7 mouse cellular contexts compared by ENCODE assay signal in the genomic region with DNA sequence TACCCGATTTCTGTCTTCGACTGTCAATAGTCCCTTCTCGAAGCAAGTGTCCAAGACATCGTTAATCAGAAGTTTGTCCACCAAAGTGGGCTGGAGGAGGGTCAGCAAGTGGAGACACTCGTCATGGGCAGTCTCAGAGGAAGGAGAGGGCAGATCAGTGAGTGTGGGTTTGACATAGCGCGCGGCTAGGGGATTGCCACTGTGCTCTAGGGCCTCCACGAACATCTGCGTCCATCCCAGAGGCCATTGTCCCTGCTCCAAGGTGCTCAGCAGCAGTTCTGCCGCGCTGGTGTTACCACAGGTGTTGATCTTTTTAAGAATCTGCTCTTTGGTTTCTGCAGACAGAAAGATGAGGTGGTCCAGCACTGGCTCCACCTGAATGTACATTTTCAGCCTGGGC. TPM values are rescaled to one million over a fixed set of nuclear protein-coding genes. Genes with fewer than 3 reads are reported as not detected.
A peak's percentile ranks its signal among the peaks of the same experiment; 100 is the strongest.
DNase-seq lines count a peak whose midpoint lies in the region; ATAC-seq and TF ChIP-seq lines count a peak whose summit lies in the region.

No protein-coding gene starts in this region.

- no peak overlapping the region for H3K27ac ChIP-seq in embryonic facial prominence, embryonic 10.5 days (replicated peaks)
- H3K27ac ChIP-seq in heart, postnatal 0 days (ENCODE audit: low read depth) = peak overlapping the region; percentile 77
- H3K27ac ChIP-seq in limb, embryonic 11.5 days (replicated peaks; ENCODE audit: low read depth, low read length) = no peak overlapping the region
- no peak overlapping the region for H3K27ac ChIP-seq in midbrain, embryonic 12.5 days (replicated peaks)

- no peak for TF ChIP-seq EP300 in heart, postnatal 0 days (IDR thresholded peaks at IDR 0.05; ENCODE audit: low read depth)

- H3K9me3 ChIP-seq in embryonic facial prominence, embryonic 10.5 days = no peaks in the 10 kb centered on the region
- H3K9me3 ChIP-seq in heart, postnatal 0 days (replicated peaks; ENCODE audit: control insufficient read depth, low read length) = no peaks in the 10 kb centered on the region
- H3K9me3 ChIP-seq in limb, embryonic 11.5 days (ENCODE audit: control insufficient read depth, low read length) = no peaks in the 10 kb centered on the region
- no peaks in the 10 kb centered on the region for H3K9me3 ChIP-seq in midbrain, embryonic 12.5 days

- peak overlapping the region; percentile 60 for H3K9ac ChIP-seq in heart, postnatal 0 days (replicated peaks; ENCODE audit: low read depth, low read length)
- no peak overlapping the region for H3K9ac ChIP-seq in limb, embryonic 11.5 days (ENCODE audit: low read length)
- 0 out of 2 replicates have a peak overlapping the region, but pooled peaks have one; percentile 59 for H3K9ac ChIP-seq in midbrain, embryonic 12.5 days (replicated peaks)

- 37% methylated on average over 12 of the region's 12 CpGs for WGBS in embryonic facial prominence, embryonic 10.5 days
- 41% methylated on average over 12 of the region's 12 CpGs for WGBS in heart, postnatal 0 days
- 35% methylated on average over 12 of the region's 12 CpGs for WGBS in limb, embryonic 11.5 days
- 44% methylated on average over 12 of the region's 12 CpGs for WGBS in midbrain, embryonic 12.5 days

- H3K4me1 ChIP-seq in embryonic facial prominence, embryonic 10.5 days = peaks cover 14% of the 10 kb centered on the region
- peaks cover 4% of the 10 kb centered on the region; the same call in 1 of the 2 replicates for H3K4me1 ChIP-seq in heart, postnatal 0 days (ENCODE audit: control insufficient read depth, insufficient read depth)
- no peaks in the 10 kb centered on the region for H3K4me1 ChIP-seq in limb, embryonic 11.5 days (ENCODE audit: control insufficient read depth, insufficient read depth, low read length)
- H3K4me1 ChIP-seq in midbrain, embryonic 12.5 days = peaks cover 15% of the 10 kb centered on the region

- no peak for TF ChIP-seq CTCF in heart, postnatal 0 days (IDR thresholded peaks at IDR 0.05; ENCODE audit: low read depth)

- H3K36me3 ChIP-seq in embryonic facial prominence, embryonic 10.5 days (replicated peaks) = no peaks in the 10 kb centered on the region
- no peaks in the 10 kb centered on the region for H3K36me3 ChIP-seq in heart, postnatal 0 days (replicated peaks; ENCODE audit: control insufficient read depth, insufficient read depth, low read length)
- no peaks in the 10 kb centered on the region for H3K36me3 ChIP-seq in limb, embryonic 11.5 days (ENCODE audit: control insufficient read depth, insufficient read depth, low read length)
- no peaks in the 10 kb centered on the region for H3K36me3 ChIP-seq in midbrain, embryonic 12.5 days

- peak overlapping the region; percentile 67 for H3K4me2 ChIP-seq in heart, postnatal 0 days (ENCODE audit: low read depth, low read length)
- H3K4me2 ChIP-seq in limb, embryonic 11.5 days (ENCODE audit: low read depth, severe bottlenecking) = peak overlapping the region; percentile 63
- peak overlapping the region; percentile 72 for H3K4me2 ChIP-seq in midbrain, embryonic 12.5 days (replicated peaks)

- H3K27me3 ChIP-seq in embryonic facial prominence, embryonic 10.5 days (replicated peaks; ENCODE audit: low read depth, poor library complexity, severe bottlenecking) = peaks cover 22% of the 10 kb centered on the region
- no peaks in the 10 kb centered on the region for H3K27me3 ChIP-seq in heart, postnatal 0 days (ENCODE audit: control insufficient read depth, insufficient read depth, low read length)
- H3K27me3 ChIP-seq in limb, embryonic 11.5 days (ENCODE audit: control insufficient read depth, insufficient read depth, low read length) = no peaks in the 10 kb centered on the region
- H3K27me3 ChIP-seq in midbrain, embryonic 12.5 days = peaks cover 13% of the 10 kb centered on the region

- H3K4me3 ChIP-seq in embryonic facial prominence, embryonic 10.5 days = peak overlapping the region; percentile 65
- H3K4me3 ChIP-seq in heart, postnatal 0 days (ENCODE audit: low read depth, low read length) = peak overlapping the region; percentile 55
- peak overlapping the region; percentile 33 for H3K4me3 ChIP-seq in limb, embryonic 11.5 days (ENCODE audit: low read depth, low read length)
- H3K4me3 ChIP-seq in midbrain, embryonic 12.5 days = peak overlapping the region; percentile 49

- ATAC-seq in heart, postnatal 0 days (ENCODE audit: insufficient read depth, low read depth) = peak; percentile 33; the same call in 1 of the 2 replicates
- no peak for ATAC-seq in limb, embryonic 11.5 days (ENCODE audit: insufficient number of reproducible peaks, low FRiP score, low TSS enrichment, low read depth)
- ATAC-seq in midbrain, embryonic 12.5 days (ENCODE audit: low FRiP score, low read depth) = peak; percentile 43; the same call in 1 of the 2 replicates

- peak; percentile 58 for DNase-seq in Muller cell, postnatal 12 days (ENCODE audit: inconsistent ontology term)
- no peak for DNase-seq in embryonic facial prominence, embryonic 10.5 days (ENCODE audit: low spot score)
- no peak for DNase-seq in heart, postnatal 0 days (ENCODE audit: low spot score)
- DNase-seq in limb, embryonic 11.5 days (ENCODE audit: low spot score) = peak; percentile 26
- DNase-seq in thymus, postnatal 0 days (ENCODE audit: low spot score) = peak; percentile 27
- DNase-seq in urinary bladder, postnatal 36 days (ENCODE audit: low spot score in 2 of 2) = no peak

RNA-seq across cellular contexts. Expression of a gene that starts 0.6 kb away (rescaled TPM):
- polyA plus RNA-seq in embryonic facial prominence, embryonic 10.5 days (2016; fragmentation: Nextera tagmentation; extraction: Ambion mirVana) = 0.45 and 0.62 TPM in 2 replicates
- total RNA-seq in heart, postnatal 0 days (2014; rRNA removed; ENCODE audit: low replicate concordance) = 3.2 and 4.3 TPM in 2 replicates
- polyA plus RNA-seq in heart, postnatal 0 days (2015; fragmentation: Nextera tagmentation; extraction: Ambion mirVana) = 2.1 TPM in 2 replicates
- polyA plus RNA-seq in limb, embryonic 11.5 days (2014; fragmentation: Nextera tagmentation; extraction: Ambion mirVana) = 0.35 and 0.75 TPM in 2 replicates
- polyA plus RNA-seq in midbrain, embryonic 12.5 days (2016; fragmentation: Nextera tagmentation; extraction: Ambion mirVana) = 0.97 and 1.2 TPM in 2 replicates
- polyA plus RNA-seq in thymus, postnatal 0 days (2015; fragmentation: Nextera tagmentation; extraction: Ambion mirVana) = 10.7 and 11.4 TPM in 2 replicates

RNA-seq across cellular contexts. Expression of a gene that starts 18.6 kb away (rescaled TPM):
- 2.3 TPM in 2 replicates for polyA plus RNA-seq in embryonic facial prominence, embryonic 10.5 days (2016; fragmentation: Nextera tagmentation; extraction: Ambion mirVana)
- total RNA-seq in heart, postnatal 0 days (2014; rRNA removed; ENCODE audit: low replicate concordance) = 4.9 and 6.1 TPM in 2 replicates
- polyA plus RNA-seq in heart, postnatal 0 days (2015; fragmentation: Nextera tagmentation; extraction: Ambion mirVana) = 17.8 and 18.5 TPM in 2 replicates
- 0.61 and 1.1 TPM in 2 replicates for polyA plus RNA-seq in limb, embryonic 11.5 days (2014; fragmentation: Nextera tagmentation; extraction: Ambion mirVana)
- 2.8 and 3.6 TPM in 2 replicates for polyA plus RNA-seq in midbrain, embryonic 12.5 days (2016; fragmentation: Nextera tagmentation; extraction: Ambion mirVana)
- 1.8 and 1.9 TPM in 2 replicates for polyA plus RNA-seq in thymus, postnatal 0 days (2015; fragmentation: Nextera tagmentation; extraction: Ambion mirVana)

Comparison
In these comparisons a context has a peak if more than half of its experiments do, and no peak if none do; other contexts are left out.
1. DNase-seq: peak in Muller cell, postnatal 12 days (single experiment), limb, embryonic 11.5 days (single experiment) and thymus, postnatal 0 days (single experiment); none in embryonic facial prominence, embryonic 10.5 days (single experiment), heart, postnatal 0 days (single experiment) and urinary bladder, postnatal 36 days (0 of 2).
2. Peak in every context shown above with its lines, with median percentiles within 50 percentile points of each other: H3K4me3 ChIP-seq and H3K4me2 ChIP-seq.